ENCODE assay signal across 24 mouse cellular contexts in the genomic region with DNA sequence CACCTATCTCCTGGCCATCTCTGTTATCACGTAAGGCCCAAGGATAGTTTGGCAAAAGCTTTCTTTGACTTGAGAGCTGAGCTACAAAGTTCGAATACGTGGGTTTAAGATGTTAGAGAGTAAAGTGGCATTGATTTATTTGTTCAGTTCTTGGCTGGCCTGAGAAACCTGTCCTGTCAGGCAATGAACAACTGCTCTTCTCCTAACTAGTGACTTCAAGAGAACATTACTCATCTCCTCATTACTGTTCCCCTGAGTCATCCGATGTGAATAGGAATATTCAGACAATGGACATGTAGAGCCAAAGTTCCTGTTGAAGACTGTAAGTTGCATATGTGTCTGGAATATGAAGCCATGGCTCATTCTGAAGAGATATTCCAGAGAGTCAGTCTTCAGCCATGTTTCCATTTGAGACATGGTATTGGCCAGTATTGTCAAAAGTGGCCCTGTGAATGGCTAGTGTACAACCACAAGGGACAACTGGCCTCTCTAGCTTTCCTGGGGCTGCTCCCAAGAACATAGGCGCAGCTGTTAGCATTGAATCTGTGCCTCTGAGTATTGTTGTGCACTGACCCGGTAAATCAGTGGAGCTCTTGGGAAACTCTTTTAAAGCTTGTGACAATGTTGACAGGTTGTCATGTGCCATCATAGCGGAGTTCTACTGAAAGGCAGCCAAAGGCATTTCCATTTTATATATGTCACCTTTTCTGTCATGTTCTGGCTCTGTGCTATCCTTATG.
DNase-seq lines count a peak whose midpoint lies in the region; ATAC-seq and TF ChIP-seq lines count a peak whose summit lies in the region.
"Had no signal": no experiment of that assay in that cellular context is flagged by ENCODE, and none has a peak within 500 bp of the region (broad histone marks: within the 10 kb centered on the region; RNA-seq: fewer than 3 reads in every experiment).

No protein-coding gene starts in this region.

- TF ChIP-seq CTCF in brain, embryonic 14.5 days (IDR thresholded peaks at IDR 0.05; ENCODE audit: borderline replicate concordance, extremely low read depth, insufficient read depth, insufficient read length), result no peak

- peak; percentile 46; the same call in 1 of the 2 replicates for ATAC-seq in forebrain, embryonic 11.5 days (replicated peaks; ENCODE audit: low FRiP score)
- no peak for ATAC-seq in forebrain, embryonic 16.5 days
- 0 out of 2 replicates have a peak, but pooled peaks have one; percentile 48 for ATAC-seq in midbrain, embryonic 11.5 days (ENCODE audit: low FRiP score)
- ATAC-seq in midbrain, embryonic 14.5 days (ENCODE audit: low FRiP score, low TSS enrichment), result no peak

- H3K4me3 ChIP-seq in forebrain, embryonic 11.5 days (ENCODE audit: low read depth, low read length), result no peak overlapping the region
- H3K4me3 ChIP-seq in forebrain, embryonic 16.5 days (replicated peaks; ENCODE audit: low read length), result no peak overlapping the region
- H3K4me3 ChIP-seq in midbrain, embryonic 11.5 days (ENCODE audit: low read depth, low read length), result no peak overlapping the region
- H3K4me3 ChIP-seq in midbrain, embryonic 14.5 days (replicated peaks; ENCODE audit: low read depth, low read length), result no peak overlapping the region
- H3K4me3 ChIP-seq: embryonic facial prominence, embryonic 15.5 days; heart, embryonic 15.5 days; limb, embryonic 15.5 days; neural tube, embryonic 12.5 days; stomach, embryonic 15.5 days had no signal

- H3K27me3 ChIP-seq in forebrain, embryonic 11.5 days (ENCODE audit: control insufficient read depth, insufficient read depth, low read length), result no peaks in the 10 kb centered on the region
- H3K27me3 ChIP-seq in forebrain, embryonic 16.5 days (replicated peaks; ENCODE audit: control insufficient read depth, insufficient read depth, low read length), result no peaks in the 10 kb centered on the region
- H3K27me3 ChIP-seq in midbrain, embryonic 11.5 days (ENCODE audit: control insufficient read depth, insufficient read depth, low read length), result no peaks in the 10 kb centered on the region
- H3K27me3 ChIP-seq in midbrain, embryonic 14.5 days (ENCODE audit: control insufficient read depth, insufficient read depth, low read length), result no peaks in the 10 kb centered on the region
- H3K27me3 ChIP-seq: embryonic facial prominence, embryonic 15.5 days; heart, embryonic 15.5 days; limb, embryonic 15.5 days; neural tube, embryonic 12.5 days; stomach, embryonic 15.5 days had no signal

- DNase-seq in forebrain, embryonic 11.5 days (ENCODE audit: low spot score), result no peak
- no peak for DNase-seq in midbrain, embryonic 11.5 days (ENCODE audit: low spot score, missing footprints)
- DNase-seq in midbrain, embryonic 14.5 days, result no peak
- peak; percentile 50 for DNase-seq in brain, embryonic 14.5 days (ENCODE audit: low read depth)
- peak; percentile 95 for DNase-seq in retina, postnatal 1 day
- no peak for DNase-seq in lung, postnatal 14 days
- DNase-seq: adrenal gland, postnatal 36 days; cerebellum, adult 11 months; cerebellum, adult 9-11 months; heart, postnatal 4 days; kidney, adult 8-10 months; kidney, postnatal 10 days; left cerebral cortex, postnatal 4 days; lung, embryonic 14.5 days; lung, postnatal 4 days; right cerebral cortex, adult 18-20 months; right cerebral cortex, postnatal 4 days had no signal

- no peak for TF ChIP-seq POLR2A in brain, embryonic 14.5 days (IDR thresholded peaks at IDR 0.05; ENCODE audit: borderline replicate concordance, extremely low read depth, insufficient read depth, insufficient read length, poor library complexity, severe bottlenecking)

- no peak overlapping the region for H3K4me2 ChIP-seq in forebrain, embryonic 11.5 days (ENCODE audit: low read depth, low read length, severe bottlenecking)
- no peak overlapping the region for H3K4me2 ChIP-seq in forebrain, embryonic 16.5 days (ENCODE audit: low read length)
- no peak overlapping the region for H3K4me2 ChIP-seq in midbrain, embryonic 11.5 days
- no peak overlapping the region for H3K4me2 ChIP-seq in midbrain, embryonic 14.5 days (ENCODE audit: low read length)
- H3K4me2 ChIP-seq: embryonic facial prominence, embryonic 15.5 days; heart, embryonic 15.5 days; limb, embryonic 15.5 days; lung, embryonic 14.5 days; neural tube, embryonic 12.5 days; stomach, embryonic 15.5 days had no signal

- no peaks in the 10 kb centered on the region for H3K9me3 ChIP-seq in forebrain, embryonic 11.5 days (ENCODE audit: control insufficient read depth, low read length)
- H3K9me3 ChIP-seq in forebrain, embryonic 16.5 days (ENCODE audit: control insufficient read depth, low read length), result no peaks in the 10 kb centered on the region
- H3K9me3 ChIP-seq in midbrain, embryonic 11.5 days (ENCODE audit: control insufficient read depth, low read length), result no peaks in the 10 kb centered on the region
- H3K9me3 ChIP-seq in midbrain, embryonic 14.5 days (ENCODE audit: control insufficient read depth, low read length), result no peaks in the 10 kb centered on the region
- H3K9me3 ChIP-seq: embryonic facial prominence, embryonic 15.5 days; heart, embryonic 15.5 days; limb, embryonic 15.5 days; neural tube, embryonic 12.5 days; stomach, embryonic 15.5 days had no signal

- WGBS in forebrain, embryonic 11.5 days, result 67% methylated on average over 7 of the region's 7 CpGs
- 63% methylated on average over 7 of the region's 7 CpGs for WGBS in forebrain, embryonic 16.5 days
- 70% methylated on average over 7 of the region's 7 CpGs for WGBS in midbrain, embryonic 11.5 days
- 65% methylated on average over 7 of the region's 7 CpGs for WGBS in midbrain, embryonic 14.5 days

- no peaks in the 10 kb centered on the region for H3K36me3 ChIP-seq in forebrain, embryonic 11.5 days (ENCODE audit: control insufficient read depth, insufficient read depth, low read length)
- no peaks in the 10 kb centered on the region for H3K36me3 ChIP-seq in forebrain, embryonic 16.5 days (ENCODE audit: control insufficient read depth, insufficient read depth)
- no peaks in the 10 kb centered on the region for H3K36me3 ChIP-seq in midbrain, embryonic 11.5 days (ENCODE audit: control insufficient read depth, insufficient read depth, low read length)
- H3K36me3 ChIP-seq in midbrain, embryonic 14.5 days (ENCODE audit: control insufficient read depth, insufficient read depth, low read length), result no peaks in the 10 kb centered on the region
- H3K36me3 ChIP-seq: embryonic facial prominence, embryonic 15.5 days; heart, embryonic 15.5 days; limb, embryonic 15.5 days; neural tube, embryonic 12.5 days; stomach, embryonic 15.5 days had no signal

- no peak overlapping the region for H3K27ac ChIP-seq in forebrain, embryonic 11.5 days (ENCODE audit: low read depth, low read length)
- no peak overlapping the region for H3K27ac ChIP-seq in forebrain, embryonic 16.5 days (ENCODE audit: low read length)
- H3K27ac ChIP-seq in midbrain, embryonic 11.5 days (ENCODE audit: low read depth, low read length), result no peak overlapping the region
- H3K27ac ChIP-seq in midbrain, embryonic 14.5 days (replicated peaks; ENCODE audit: low read depth, low read length), result no peak overlapping the region
- H3K27ac ChIP-seq: embryonic facial prominence, embryonic 15.5 days; heart, embryonic 15.5 days; limb, embryonic 15.5 days; liver, embryonic 14.5 days; neural tube, embryonic 12.5 days had no signal

- peaks cover 4% of the 10 kb centered on the region; the same call in 1 of the 2 replicates for H3K4me1 ChIP-seq in forebrain, embryonic 11.5 days (replicated peaks; ENCODE audit: control insufficient read depth, insufficient read depth, low read length)
- H3K4me1 ChIP-seq in forebrain, embryonic 16.5 days (replicated peaks; ENCODE audit: control insufficient read depth, insufficient read depth, low read length), result no peaks in the 10 kb centered on the region; the same call in 1 of the 2 replicates
- H3K4me1 ChIP-seq in midbrain, embryonic 11.5 days (ENCODE audit: control insufficient read depth, insufficient read depth, low read length), result peaks cover 3% of the 10 kb centered on the region; the same call in 1 of the 2 replicates
- no peaks in the 10 kb centered on the region for H3K4me1 ChIP-seq in midbrain, embryonic 14.5 days (ENCODE audit: control insufficient read depth, insufficient read depth, low read length)
- H3K4me1 ChIP-seq: stomach, embryonic 15.5 days had no signal

- no peak overlapping the region for H3K9ac ChIP-seq in forebrain, embryonic 11.5 days (ENCODE audit: low read length)
- no peak overlapping the region for H3K9ac ChIP-seq in forebrain, embryonic 16.5 days (replicated peaks; ENCODE audit: low read depth, low read length)
- H3K9ac ChIP-seq in midbrain, embryonic 11.5 days (ENCODE audit: low read length), result no peak overlapping the region
- no peak overlapping the region for H3K9ac ChIP-seq in midbrain, embryonic 14.5 days (replicated peaks; ENCODE audit: low read length)
- H3K9ac ChIP-seq: embryonic facial prominence, embryonic 15.5 days; heart, embryonic 15.5 days; limb, embryonic 15.5 days; liver, embryonic 14.5 days; lung, embryonic 14.5 days; neural tube, embryonic 12.5 days; stomach, embryonic 15.5 days had no signal

Comparison
In these comparisons a context has a peak if more than half of its experiments do, and no peak if none do; other contexts are left out.
1. ATAC-seq: peak in forebrain, embryonic 11.5 days (single experiment) and midbrain, embryonic 11.5 days (single experiment); none in forebrain, embryonic 16.5 days (single experiment) and midbrain, embryonic 14.5 days (single experiment).
2. DNase-seq: peak in brain, embryonic 14.5 days (single experiment) and retina, postnatal 1 day (single experiment); none in forebrain, embryonic 11.5 days (single experiment), midbrain, embryonic 11.5 days (single experiment), midbrain, embryonic 14.5 days (single experiment) and lung, postnatal 14 days (single experiment).